Mouse (Mus musculus) left cerebral cortex, adult 2 months (tissue): Measurements from ENCODE around the gene Acaa1a. TPM values are rescaled to one million over a fixed set of nuclear protein-coding genes. Genes with fewer than 3 reads are reported as not detected.

ENCODE experiments used
- DNase-seq, 2 experiments: peaks; one replicate each; pipeline ENCODE4 v3.0.0; 2021 to 2022; ENCODE audit warnings: low spot score in 2 of 2, mixed read lengths in 1 of 2; ENCODE audit errors: extremely low spot score in 1 of 2
- H3K27ac ChIP-seq: fragments of 200-600 bp; 2 replicates; pipeline ENCODE4 v1.8.1; 2022
- H3K4me3 ChIP-seq: fragments of 200-600 bp; 2 replicates; pipeline ENCODE4 v1.8.1; 2022
- CTCF ChIP-seq: fragments of 200-600 bp; IDR thresholded peaks from 2 replicates; pipeline ENCODE4 v1.8.1; 2022; ENCODE audit warnings: antibody characterized with exemption, mild to moderate bottlenecking, moderate library complexity
- intact Hi-C: fragments of 180-260 bp; cut with DNase I; formaldehyde crosslinking; loops from one replicate; pipeline ENCODE4 v1.15.1; 2025
- long read RNA-seq, 2 experiments: library from polyadenylated mRNA; stranded (forward); transcript quantifications; one replicate each; pipeline ENCODE4 v2.0.0; 2021; ENCODE audit warnings: borderline mapping rate in 2 of 2
- total RNA-seq, 2 experiments: library from RNA; stranded (reverse); gene quantifications; 2 replicates each; pipeline ENCODE4 v1.2.3; 2021

The Acaa1a gene
- total RNA-seq, result 10 to 100 TPM; 69.9 to 73.6 TPM
- long read RNA-seq, experiment 1, transcript Acaa1a-201 (12 exons, 1,762 nt), result major isoform, 30 of 77 reads
- long read RNA-seq, experiment 1, partial matches to known transcripts, result 33 of 77 reads
- long read RNA-seq, experiment 1, other reads (novel, unspliced or antisense), result 14 of 77 reads
- long read RNA-seq, experiment 2, transcript Acaa1a-201 (12 exons, 1,762 nt), result major isoform, 38 of 101 reads
- long read RNA-seq, experiment 2, partial matches to known transcripts, result 37 of 101 reads
- long read RNA-seq, experiment 2, other reads (novel, unspliced or antisense), result 26 of 101 reads

DNA sequence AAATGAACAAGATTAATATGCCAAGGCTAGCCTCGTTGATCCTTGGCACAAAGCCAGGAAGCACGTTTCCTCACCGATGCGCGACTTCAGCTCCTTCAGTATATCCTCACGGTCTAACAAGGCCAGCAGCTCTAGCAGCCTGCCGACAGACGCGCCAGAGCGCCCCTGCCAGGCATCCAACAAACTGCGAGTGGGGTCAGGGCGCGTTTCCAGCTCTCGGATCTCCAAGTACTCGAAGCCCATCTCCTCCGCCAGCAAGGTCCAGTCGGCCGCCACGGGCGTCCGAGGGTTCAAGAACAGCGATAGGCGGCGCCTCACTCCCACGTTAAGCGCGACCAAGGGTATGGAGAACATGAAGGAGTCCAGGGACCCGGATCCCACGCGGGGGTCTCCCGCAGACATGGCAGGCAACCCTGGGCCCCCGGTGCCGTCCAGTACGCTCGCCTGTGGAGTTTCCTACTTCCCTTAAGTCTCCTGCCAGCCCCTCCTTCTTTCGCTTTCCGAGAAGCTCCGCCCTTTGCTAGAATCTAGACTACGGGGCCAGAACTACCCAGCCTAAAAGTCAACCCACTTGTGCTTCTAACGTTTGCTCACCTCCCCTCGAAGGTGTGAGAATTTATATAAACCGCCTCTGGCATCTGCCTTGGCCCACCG is at the start of gene Acaa1a:
Acaa1a (plus strand) TSS at position 119 of the 654 bp plus-strand sequence.
- peak; percentile 31 to 43 for DNase-seq
- TF ChIP-seq CTCF, result peak; percentile 2; the same call in 1 of the 2 replicates
- H3K4me3 ChIP-seq, result peak within 1 kb of the TSS; percentile 79
- intact Hi-C loops, result loop anchor here (1.0 to 5.0 kb wide), 2 partner anchors 17 to 63 kb away; partner anchors contain the start of genes Acvr2b and Oxsr1
- H3K27ac ChIP-seq, result peak within 1 kb of the TSS; percentile 88

DNA sequence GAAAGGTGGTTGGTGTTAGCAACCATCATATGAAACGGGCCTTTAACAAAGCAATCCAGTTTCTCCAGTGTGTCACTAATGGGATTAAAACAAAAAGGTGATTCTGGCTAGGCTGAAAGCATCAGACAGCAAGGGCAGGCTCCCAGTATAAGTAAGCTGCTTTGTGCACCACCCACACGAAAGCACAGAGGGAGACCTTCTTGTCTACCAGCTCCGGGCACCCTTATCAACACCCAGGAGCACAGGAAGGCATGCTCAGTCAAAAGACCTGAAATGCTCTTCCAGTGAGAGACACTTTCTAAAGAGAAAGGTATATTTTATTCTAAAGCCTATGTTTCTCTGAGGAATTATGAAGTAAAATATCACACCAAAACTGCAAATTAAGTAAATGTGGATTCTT is 48.7 kb upstream of the Acaa1a start:
- TF ChIP-seq CTCF, result no peak
- DNase-seq, result no peak
- H3K27ac ChIP-seq, result no peak overlapping the region
- intact Hi-C loops, result no loop called here
- H3K4me3 ChIP-seq, result no peak overlapping the region

DNA sequence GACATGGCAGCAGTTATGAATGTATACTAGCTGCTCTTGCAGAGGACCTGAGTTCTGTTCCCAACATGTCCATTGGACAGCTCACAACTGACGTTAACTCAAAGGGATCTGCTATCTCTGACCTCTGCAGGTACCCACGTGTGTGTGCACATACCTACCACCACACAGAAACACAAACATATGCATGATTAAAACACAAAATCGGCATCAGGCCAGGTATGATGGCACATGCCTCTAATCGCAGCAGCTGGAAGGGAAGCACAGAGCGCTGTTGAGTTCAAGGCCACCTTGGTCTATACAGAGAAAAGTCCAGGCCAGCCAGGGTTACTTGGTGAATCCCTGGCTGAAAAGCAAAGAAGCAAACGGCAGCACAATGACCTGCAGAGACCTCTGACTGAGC is 41.8 kb upstream of the Acaa1a start:
- intact Hi-C loops, result no loop called here
- Histone ChIP-seq H3K4me3 (no peak overlapping the region), H3K27ac (no peak overlapping the region)
- no peak for TF ChIP-seq CTCF
- DNase-seq, result no peak

DNA sequence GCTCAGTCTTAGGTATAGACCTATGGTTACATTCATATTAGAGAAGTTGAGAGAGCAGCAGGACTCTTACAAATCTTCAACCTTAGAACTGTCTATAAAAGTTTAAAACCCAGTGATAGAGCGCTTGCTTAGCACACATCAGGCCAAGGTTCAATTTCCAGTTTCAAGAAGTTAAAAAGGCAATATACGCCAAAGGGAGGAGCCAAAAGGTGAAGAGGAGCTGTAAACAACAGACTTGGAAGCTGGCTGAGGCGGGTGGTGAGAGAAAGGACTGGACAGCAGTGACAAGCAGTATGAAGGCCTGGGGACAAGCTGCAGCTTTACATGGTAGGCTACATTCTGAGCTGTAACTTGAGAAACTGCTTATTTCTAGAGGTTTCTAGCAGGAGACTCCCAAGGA is 40.9 kb upstream of the Acaa1a start:
- no peak for DNase-seq
- intact Hi-C loops, result no loop called here
- TF ChIP-seq CTCF, result no peak
- no peak overlapping the region for H3K4me3 ChIP-seq
- H3K27ac ChIP-seq, result no peak overlapping the region

DNA sequence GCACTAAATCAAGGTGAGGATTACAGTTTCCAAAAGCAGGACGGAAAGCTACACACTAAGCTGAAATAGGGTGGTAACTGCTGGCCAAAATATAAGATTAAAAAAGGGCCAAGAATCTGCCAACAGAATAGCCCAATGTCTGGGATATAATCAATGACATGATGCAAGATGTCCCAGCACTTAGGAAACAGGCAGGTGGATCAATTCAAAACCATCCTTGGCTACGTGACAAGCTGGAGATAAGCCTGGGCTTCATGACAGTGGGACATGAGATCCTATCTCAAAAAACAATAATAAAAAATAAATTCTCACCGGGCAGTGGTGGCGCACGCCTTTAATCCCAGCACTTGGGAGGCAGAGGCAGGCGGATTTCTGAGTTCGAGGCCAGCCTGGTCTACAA is 33.6 kb upstream of the Acaa1a start:
- no peak overlapping the region for H3K27ac ChIP-seq
- no peak overlapping the region for H3K4me3 ChIP-seq
- intact Hi-C loops, result no loop called here
- no peak for TF ChIP-seq CTCF
- no peak for DNase-seq

DNA sequence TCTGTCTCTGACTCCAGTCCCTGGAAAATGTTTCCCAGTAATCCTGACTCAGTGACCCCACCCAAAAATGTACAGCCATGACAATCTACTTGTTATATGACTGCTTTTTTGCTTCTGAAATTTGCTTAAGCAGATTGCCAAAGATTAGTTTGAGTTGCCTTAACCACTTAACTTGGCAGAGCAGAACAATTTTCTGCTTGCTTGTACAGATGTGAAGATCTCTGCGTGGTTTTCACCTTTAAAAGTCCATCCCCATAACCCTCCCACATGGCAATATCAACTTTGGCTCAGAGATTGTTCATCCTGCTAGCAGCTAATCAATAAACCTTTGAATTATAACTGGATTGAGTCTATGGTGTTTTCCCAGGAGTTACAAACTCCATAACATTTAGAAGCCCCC is 30.4 kb upstream of the Acaa1a start:
- Histone ChIP-seq H3K27ac (no peak overlapping the region), H3K4me3 (no peak overlapping the region)
- TF ChIP-seq CTCF, result no peak
- intact Hi-C loops, result no loop called here
- no peak for DNase-seq

DNA sequence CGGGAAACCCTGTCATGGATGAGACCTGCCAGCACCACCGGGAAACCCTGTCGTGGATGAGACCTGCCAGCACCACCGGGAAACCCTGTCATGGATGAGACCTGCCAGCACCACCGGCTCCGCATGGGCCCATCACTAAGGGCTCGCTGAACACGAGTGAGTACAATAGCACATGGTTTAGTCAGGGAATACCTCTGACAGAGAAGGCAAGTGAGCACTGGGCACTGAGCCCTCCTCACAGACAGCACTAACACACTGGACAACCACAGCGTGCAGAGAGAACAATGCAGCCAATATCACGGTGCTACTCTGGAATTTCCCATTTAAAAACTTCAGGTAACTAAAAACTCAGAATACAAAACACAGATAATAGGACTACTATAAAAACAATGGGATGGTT is 26.4 kb upstream of the Acaa1a start:
- H3K27ac ChIP-seq, result no peak overlapping the region
- intact Hi-C loops, result no loop called here
- no peak for DNase-seq
- TF ChIP-seq CTCF, result no peak
- no peak overlapping the region for H3K4me3 ChIP-seq

DNA sequence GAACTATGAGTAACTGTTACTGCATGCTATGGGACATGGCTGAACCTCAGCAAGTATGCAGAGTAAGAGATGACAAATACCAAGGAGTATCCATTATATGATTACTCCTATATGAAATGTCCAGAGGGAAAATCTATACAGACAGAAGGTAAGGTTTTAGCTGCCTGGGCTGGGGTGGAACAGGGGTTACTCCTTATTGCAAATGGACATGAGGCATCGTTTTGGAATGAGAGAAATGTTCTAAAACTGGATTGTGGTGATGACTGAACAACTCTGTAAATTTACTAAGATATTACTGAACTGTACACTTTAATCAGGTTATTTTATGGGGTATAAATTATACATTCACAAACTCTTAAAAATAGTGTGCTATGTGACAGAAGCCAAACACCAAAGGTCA is 20.6 kb upstream of the Acaa1a start:
- DNase-seq, result no peak
- intact Hi-C loops, result no loop called here
- TF ChIP-seq CTCF, result no peak
- Histone ChIP-seq H3K27ac (no peak overlapping the region), H3K4me3 (no peak overlapping the region)

DNA sequence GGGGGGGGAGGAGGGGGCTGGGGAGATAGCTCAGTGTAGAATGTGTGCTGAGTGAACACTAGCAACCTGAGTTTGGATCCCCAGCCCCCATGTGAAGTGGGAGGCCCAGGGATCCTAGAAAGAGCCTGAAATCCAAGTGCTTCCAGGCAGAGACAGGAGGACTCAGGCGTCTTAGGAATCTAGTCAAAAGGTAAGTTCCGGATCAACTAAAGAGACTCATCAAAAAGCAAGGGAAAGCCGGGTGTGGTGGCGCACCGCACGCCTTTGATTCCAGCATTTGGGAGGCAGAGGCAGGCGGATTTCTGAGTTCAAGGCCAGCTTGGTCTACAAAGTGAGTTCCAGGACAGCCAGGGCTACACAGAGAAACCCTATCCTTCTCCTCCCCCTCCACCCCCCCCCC is 19.0 kb upstream of the Acaa1a start:
- intact Hi-C loops, result loop anchor here (10.0 kb wide), 3 partner anchors 216 to 574 kb away; partner anchors contain the start of genes Ctdspl, Dlec1 and Wdr48
- TF ChIP-seq CTCF, result no peak
- Histone ChIP-seq H3K4me3 (no peak overlapping the region), H3K27ac (no peak overlapping the region)
- DNase-seq, result no peak

DNA sequence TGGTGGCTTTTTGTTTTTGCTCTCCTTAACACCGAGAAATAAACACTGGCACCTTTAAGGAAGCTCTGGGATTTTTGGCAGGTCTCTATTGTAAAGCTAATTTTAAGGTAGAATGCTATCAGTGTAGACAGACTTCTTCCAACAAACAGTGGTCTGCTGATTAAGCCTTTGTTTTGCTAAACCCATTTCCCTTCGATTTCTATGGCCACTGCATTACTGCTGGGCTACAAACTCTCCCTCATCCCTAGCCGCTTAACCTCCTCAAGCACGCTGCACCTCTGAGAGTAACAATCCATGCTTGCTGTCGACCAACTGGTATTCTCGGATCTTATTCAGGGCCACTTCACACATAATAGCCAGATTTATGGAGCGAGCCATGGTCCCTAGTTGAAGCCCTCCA is 18.5 kb upstream of the Acaa1a start:
- Histone ChIP-seq H3K4me3 (peak overlapping the region; percentile 90), H3K27ac (no peak overlapping the region)
- TF ChIP-seq CTCF, result no peak
- intact Hi-C loops, result loop anchor here (10.0 kb wide), 3 partner anchors 216 to 574 kb away; partner anchors contain the start of genes Ctdspl, Dlec1 and Wdr48
- DNase-seq, result no peak

DNA sequence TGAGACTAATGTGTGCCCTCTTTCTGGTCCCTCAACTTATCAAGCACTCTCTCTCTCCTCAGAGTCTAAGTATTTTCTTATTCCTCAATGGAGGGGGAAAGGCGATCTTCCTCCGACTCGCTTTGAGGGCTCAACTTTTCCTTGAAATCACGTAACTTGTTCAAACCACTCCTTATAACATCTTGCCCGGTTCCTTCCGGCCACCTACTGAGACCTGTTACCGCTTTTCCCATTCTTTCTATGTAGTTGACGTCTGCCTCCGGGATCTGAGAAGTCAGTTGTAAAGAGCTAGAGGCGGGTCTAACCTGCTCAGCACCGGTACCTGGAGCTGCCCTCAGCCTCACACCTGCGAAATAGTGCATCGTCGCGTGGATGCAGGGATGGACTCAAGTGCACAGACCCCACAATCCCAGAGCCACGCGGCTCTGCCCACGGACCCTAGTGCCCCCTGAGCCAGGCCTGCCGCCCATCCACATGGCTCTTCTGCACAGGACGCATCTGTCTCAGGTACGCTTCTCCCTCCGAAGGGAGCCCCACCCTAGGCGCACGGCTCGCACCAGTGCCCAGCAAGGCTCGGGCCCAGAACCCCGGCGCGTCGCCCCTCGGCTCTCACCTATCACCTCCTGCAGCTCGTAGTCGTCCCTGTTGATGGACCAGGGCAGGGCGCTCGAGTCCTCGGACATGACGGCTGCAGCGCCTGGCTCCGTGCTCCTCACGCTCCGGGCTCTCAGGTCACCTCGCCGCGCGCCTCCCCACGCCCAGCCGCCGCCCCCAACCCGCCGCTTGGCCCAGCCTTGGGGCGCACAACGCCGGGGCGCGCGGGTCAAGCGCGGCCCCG is 17.9 kb upstream of the Acaa1a start:
- Histone ChIP-seq H3K4me3 (peak overlapping the region; percentile 90), H3K27ac (peak overlapping the region; percentile 98)
- peak; percentile 28 to 30 for DNase-seq
- intact Hi-C loops, result loop anchor here (1.0 to 10.0 kb wide), 4 partner anchors 19 to 573 kb away; partner anchors contain the start of genes Ctdspl, Dlec1 and Wdr48
- TF ChIP-seq CTCF, result no peak
